Mouse (Mus musculus): Measurements from ENCODE around the gene Stard9. TPM values are rescaled to one million over a fixed set of nuclear protein-coding genes. Genes with fewer than 3 reads are reported as not detected.

The Stard9 gene
- polyA plus RNA-seq (2012; ENCODE audit: insufficient read depth, insufficient read length, missing spikeins), result 71.4 and 75.3 TPM in 2 replicates

DNA sequence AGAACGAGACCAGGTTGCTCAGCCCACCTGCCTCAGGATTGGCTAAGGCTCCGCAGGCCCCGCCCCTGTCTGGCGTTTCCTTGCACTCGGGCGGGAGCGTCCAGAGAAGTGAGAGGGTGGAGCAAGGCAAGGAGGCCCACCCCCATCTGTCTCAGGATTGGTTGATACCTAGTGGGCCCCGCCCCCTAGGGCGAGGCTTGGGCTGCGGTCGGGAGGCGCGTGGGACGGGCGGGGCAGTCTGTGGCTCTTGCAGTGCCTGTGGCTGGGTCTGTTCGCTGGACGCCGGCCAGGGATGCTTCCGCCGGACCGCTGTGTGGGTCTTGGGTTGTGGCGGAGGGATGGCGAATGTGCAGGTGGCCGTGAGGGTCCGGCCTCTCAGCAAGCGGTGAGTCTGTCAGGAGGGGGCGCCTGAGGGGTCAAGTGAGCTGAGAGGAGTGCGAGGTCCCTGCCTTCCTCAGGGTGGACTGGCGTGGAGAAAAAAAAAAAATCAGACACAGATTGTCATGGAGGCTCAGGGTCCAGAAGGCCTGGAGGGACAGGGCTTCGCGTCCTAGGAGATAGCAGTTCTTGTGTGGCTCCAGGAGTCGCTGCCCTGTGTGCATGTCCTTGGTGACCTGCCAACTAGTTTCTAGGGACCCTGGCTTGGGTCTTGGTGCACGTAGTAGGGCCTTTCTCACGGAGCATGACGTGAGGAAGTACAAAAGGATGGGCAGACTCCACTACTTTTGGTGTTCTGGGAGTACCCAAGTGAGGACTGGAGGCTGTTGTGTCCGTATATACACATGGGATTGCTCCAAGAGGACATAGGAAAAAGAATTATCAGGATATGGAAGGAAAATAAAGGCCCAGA is at the start of gene Stard9:
Gene Stard9, plus strand, starts transcription at position 236 of the 850 bp plus-strand sequence.
- H3K27ac ChIP-seq (ENCODE audit: insufficient read depth, low read depth, low read length), result peak within 1 kb of the TSS; percentile 60
- peaks cover 27% of the 10 kb centered on the region for H3K4me1 ChIP-seq (ENCODE audit: control insufficient read depth, insufficient read depth, low read length)
- H3K4me3 ChIP-seq (ENCODE audit: insufficient read depth, low read length), result peak within 1 kb of the TSS; percentile 70
- TF ChIP-seq CTCF (IDR thresholded peaks at IDR 0.05; ENCODE audit: low read depth, low read length) (no peak), POLR2A (IDR thresholded peaks at IDR 0.05; ENCODE audit: borderline replicate concordance, low read depth, low read length) (no peak)

GRCm38 (mm10) chr2:120589759-120590158 is 39.2 kb upstream of the Stard9 start:
- Histone ChIP-seq H3K27ac (ENCODE audit: insufficient read depth, low read depth, low read length) (no peak overlapping the region), H3K4me1 (ENCODE audit: control insufficient read depth, insufficient read depth, low read length) (peaks cover 4% of the 10 kb centered on the region), H3K4me3 (ENCODE audit: insufficient read depth, low read length) (no peak overlapping the region)
- TF ChIP-seq CTCF (IDR thresholded peaks at IDR 0.05; ENCODE audit: low read depth, low read length) (no peak), POLR2A (IDR thresholded peaks at IDR 0.05; ENCODE audit: borderline replicate concordance, low read depth, low read length) (no peak)

- no peak overlapping the region for H3K27ac ChIP-seq (ENCODE audit: insufficient read depth, low read depth, low read length)
- peaks cover 4% of the 10 kb centered on the region for H3K4me1 ChIP-seq (ENCODE audit: control insufficient read depth, insufficient read depth, low read length)
- no peak for TF ChIP-seq POLR2A (IDR thresholded peaks at IDR 0.05; ENCODE audit: borderline replicate concordance, low read depth, low read length)
- no peak for TF ChIP-seq CTCF (IDR thresholded peaks at IDR 0.05; ENCODE audit: low read depth, low read length)
- no peak overlapping the region for H3K4me3 ChIP-seq (ENCODE audit: insufficient read depth, low read length)
Measured at GRCm38 (mm10) chr2:120592227-120592626, 36.7 kb upstream of the Stard9 start.

- peaks cover 10% of the 10 kb centered on the region for H3K4me1 ChIP-seq (ENCODE audit: control insufficient read depth, insufficient read depth, low read length)
- TF ChIP-seq POLR2A (IDR thresholded peaks at IDR 0.05; ENCODE audit: borderline replicate concordance, low read depth, low read length) (no peak), CTCF (IDR thresholded peaks at IDR 0.05; ENCODE audit: low read depth, low read length) (no peak)
- H3K4me3 ChIP-seq (ENCODE audit: insufficient read depth, low read length), result no peak overlapping the region
- H3K27ac ChIP-seq (ENCODE audit: insufficient read depth, low read depth, low read length), result no peak overlapping the region
Measured at GRCm38 (mm10) chr2:120597734-120598133, 31.2 kb upstream of the Stard9 start.

- Histone ChIP-seq H3K27ac (ENCODE audit: insufficient read depth, low read depth, low read length) (no peak overlapping the region), H3K4me1 (ENCODE audit: control insufficient read depth, insufficient read depth, low read length) (peaks cover 10% of the 10 kb centered on the region)
- TF ChIP-seq CTCF (IDR thresholded peaks at IDR 0.05; ENCODE audit: low read depth, low read length) (no peak), POLR2A (IDR thresholded peaks at IDR 0.05; ENCODE audit: borderline replicate concordance, low read depth, low read length) (no peak)
Measured at GRCm38 (mm10) chr2:120599506-120599905, 29.4 kb upstream of the Stard9 start.

DNA sequence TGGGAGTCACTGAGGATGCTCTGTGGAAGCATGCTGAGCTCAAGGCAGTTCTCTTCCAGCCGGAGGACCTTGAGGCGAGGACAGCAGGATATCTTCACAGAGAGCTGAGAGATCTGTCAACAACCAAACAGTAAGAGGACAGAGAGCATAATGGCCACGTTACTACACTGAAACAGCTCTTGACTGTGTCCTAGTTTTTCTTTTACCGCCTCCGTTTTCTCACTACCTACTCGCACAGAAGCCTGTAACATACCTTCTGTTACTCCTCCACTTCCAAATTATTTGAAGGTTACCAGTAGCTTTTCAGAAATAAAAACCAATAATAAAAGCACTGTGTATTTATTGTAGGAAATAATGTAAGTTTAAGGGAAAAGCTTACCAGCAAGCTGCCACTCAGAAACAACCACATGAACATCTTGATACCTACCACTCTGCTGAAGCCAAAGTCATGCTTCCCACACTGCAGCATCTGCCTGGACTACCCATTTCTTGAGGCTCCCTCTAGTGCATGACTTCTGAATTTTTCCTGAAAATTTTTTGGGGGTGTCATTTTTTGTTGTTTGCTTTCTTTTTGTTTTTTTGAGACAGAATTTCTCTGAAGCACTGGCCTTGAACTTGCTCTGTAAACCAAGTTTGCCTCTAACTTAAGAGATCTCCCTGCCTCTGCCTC is 22.8 kb upstream of the Stard9 start:
- Histone ChIP-seq H3K4me1 (ENCODE audit: control insufficient read depth, insufficient read depth, low read length) (peaks cover 8% of the 10 kb centered on the region), H3K27ac (ENCODE audit: insufficient read depth, low read depth, low read length) (no peak overlapping the region), H3K4me3 (ENCODE audit: insufficient read depth, low read length) (no peak overlapping the region)
- TF ChIP-seq POLR2A (IDR thresholded peaks at IDR 0.05; ENCODE audit: borderline replicate concordance, low read depth, low read length) (no peak), CTCF (IDR thresholded peaks at IDR 0.05; ENCODE audit: low read depth, low read length) (no peak)

More at GRCm38 (mm10) chr2:120599506-120599905, 29.4 kb upstream of the Stard9 start:
- H3K4me3 ChIP-seq (ENCODE audit: insufficient read depth, low read length), result no peak overlapping the region

DNA sequence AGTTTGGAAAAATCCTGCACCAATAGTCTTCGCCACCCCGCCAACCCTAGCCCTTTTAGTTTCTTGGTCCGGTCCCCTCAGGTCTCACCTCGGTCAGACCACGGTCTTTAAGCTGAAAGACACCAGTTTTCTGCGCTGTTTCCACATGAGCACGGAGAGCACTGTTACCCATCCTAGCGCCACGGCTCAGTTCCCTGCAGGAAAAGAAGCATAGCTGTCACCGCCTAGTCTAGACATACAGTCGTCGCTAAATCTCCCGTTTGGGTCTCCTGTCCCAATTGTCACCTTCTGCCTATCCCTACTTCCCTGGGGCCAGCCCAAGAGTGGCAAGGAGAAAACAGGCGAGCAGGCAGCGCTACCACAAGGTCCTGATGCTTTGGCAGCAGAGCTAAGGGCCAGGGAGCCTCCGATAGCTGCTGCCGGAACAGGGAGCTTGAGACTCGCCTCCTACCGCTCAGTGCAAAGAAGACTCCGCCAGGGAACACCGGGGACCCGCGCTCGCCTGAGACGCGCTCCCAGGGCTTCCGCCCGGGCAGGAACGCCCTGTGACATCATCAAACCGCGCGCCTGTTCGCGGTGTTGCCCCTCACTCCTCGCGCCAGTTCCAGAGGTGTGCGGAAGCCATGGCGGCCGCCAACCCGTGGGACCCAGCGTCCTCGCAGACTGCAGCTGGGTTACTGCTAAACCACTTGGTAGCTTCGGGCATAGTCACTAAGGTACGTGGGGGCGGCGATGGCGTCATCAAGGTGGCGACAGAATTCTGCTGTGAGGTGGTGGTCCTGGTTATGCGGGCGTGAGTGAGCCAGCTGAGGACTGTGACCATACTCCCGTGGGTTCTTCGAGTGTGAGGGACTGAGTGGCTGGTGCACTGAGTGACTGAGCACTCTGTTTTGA is 19.8 kb upstream of the Stard9 start, which contains the start of the genes Haus2 and Lrrc57:
Gene Haus2, plus strand, starts transcription at position 554 of the 894 bp plus-strand sequence.
Gene Lrrc57, minus strand, starts transcription at position 691 of the 894 bp plus-strand sequence.
- peak within 1 kb of the TSS; percentile 99 for H3K4me3 ChIP-seq (ENCODE audit: insufficient read depth, low read length)
- H3K27ac ChIP-seq (ENCODE audit: insufficient read depth, low read depth, low read length), result peak within 1 kb of the TSS; percentile 70
- TF ChIP-seq POLR2A (IDR thresholded peaks at IDR 0.05; ENCODE audit: borderline replicate concordance, low read depth, low read length) (peak; percentile 8; the same call in 1 of the 2 replicates), CTCF (IDR thresholded peaks at IDR 0.05; ENCODE audit: low read depth, low read length) (no peak)
- peaks cover 10% of the 10 kb centered on the region for H3K4me1 ChIP-seq (ENCODE audit: control insufficient read depth, insufficient read depth, low read length)

DNA sequence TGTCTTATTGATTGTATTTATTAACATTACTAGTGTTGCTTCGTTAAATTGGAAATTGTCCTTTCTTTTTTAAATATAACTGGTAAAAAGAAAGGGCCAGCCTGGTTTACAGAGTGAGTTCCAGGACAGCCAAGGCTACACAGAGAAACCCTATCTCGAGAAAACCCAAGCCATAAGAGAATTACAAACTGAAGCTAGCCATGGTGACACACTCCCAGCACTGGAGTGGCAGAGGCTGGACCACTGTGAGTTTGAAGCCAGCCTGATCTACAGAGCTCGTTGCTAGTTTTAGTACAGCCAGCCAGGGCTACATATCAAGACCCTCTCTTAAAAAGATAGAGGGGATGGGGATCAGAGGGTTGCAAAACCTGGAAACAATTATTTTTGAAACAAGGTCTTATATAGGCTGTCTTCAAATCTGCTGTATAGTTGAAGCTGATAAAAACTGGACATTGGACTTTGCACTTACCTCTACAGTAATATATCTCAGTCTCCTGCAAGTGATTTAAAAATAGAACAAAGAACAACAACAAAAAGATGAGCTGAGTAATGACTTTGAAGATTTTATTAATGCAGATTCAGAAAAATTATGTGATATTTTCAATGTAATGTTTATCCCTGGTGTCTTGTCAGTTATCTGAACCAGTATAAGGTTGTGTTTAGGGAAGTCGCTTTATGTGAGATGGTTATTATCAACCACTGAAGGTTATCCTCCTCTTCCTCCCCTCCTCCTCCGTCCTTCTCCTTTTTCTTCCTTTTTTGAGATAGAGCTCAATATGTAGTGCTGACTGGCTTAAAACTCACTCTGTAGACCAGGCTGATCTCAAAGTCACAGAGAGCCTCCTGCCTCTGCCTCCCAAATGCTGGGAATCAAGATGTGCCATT is 12.4 kb upstream of the Stard9 start:
- Histone ChIP-seq H3K4me3 (ENCODE audit: insufficient read depth, low read length) (no peak overlapping the region), H3K27ac (ENCODE audit: insufficient read depth, low read depth, low read length) (no peak overlapping the region), H3K4me1 (ENCODE audit: control insufficient read depth, insufficient read depth, low read length) (no peaks in the 10 kb centered on the region)
- no peak for TF ChIP-seq CTCF (IDR thresholded peaks at IDR 0.05; ENCODE audit: low read depth, low read length)
